Mouse (Mus musculus) liver, embryonic 11.5 days (tissue): ENCODE results near the gene 1700016K19Rik. TPM values are rescaled to one million over a fixed set of nuclear protein-coding genes. Genes with fewer than 3 reads are reported as not detected.

Experiments used
- ATAC-seq: fragments of 200-750 bp; cut with Nextera tagmentation; replicated peaks from 2 replicates; pipeline ENCODE4 v1.8.0; 2017; ENCODE audit warnings: moderate number of reproducible peaks, mild to moderate bottlenecking, moderate TSS enrichment, moderate library complexity; ENCODE audit not compliant: low FRiP score
- DNase-seq: peaks from one replicate; pipeline ENCODE4 v3.0.0-alpha.2; 2017; ENCODE audit warnings: low spot score
- H3K27ac ChIP-seq: fragments of 300-500 bp; sonication (generic); 2 replicates; pipeline ENCODE4 v1.5.1; 2014; ENCODE audit warnings: mild to moderate bottlenecking, low read depth, low read length, control low read depth
- H3K27me3 ChIP-seq: fragments of 300-500 bp; sonication (generic); replicated peaks from 2 replicates; pipeline ENCODE4 v1.6.1; 2014; ENCODE audit warnings: low read length, mixed read lengths; ENCODE audit not compliant: control insufficient read depth, insufficient read depth
- H3K36me3 ChIP-seq: fragments of 300-500 bp; sonication (generic); 2 replicates; pipeline ENCODE4 v1.6.1; 2014; ENCODE audit warnings: mild to moderate bottlenecking, low read length, moderate library complexity, mixed read lengths; ENCODE audit not compliant: control insufficient read depth, insufficient read depth
- H3K4me1 ChIP-seq: fragments of 300-500 bp; sonication (generic); replicated peaks from 2 replicates; pipeline ENCODE4 v1.6.1; 2014; ENCODE audit warnings: low read length, mixed read lengths; ENCODE audit not compliant: control insufficient read depth, insufficient read depth
- H3K4me2 ChIP-seq: fragments of 300-500 bp; sonication (generic); 2 replicates; pipeline ENCODE4 v1.6.1; 2014; ENCODE audit warnings: mild to moderate bottlenecking, control low read depth, moderate library complexity
- H3K4me3 ChIP-seq: fragments of 300-500 bp; sonication (generic); 2 replicates; pipeline ENCODE4 v1.5.1; 2014; ENCODE audit warnings: low read depth, low read length, control low read depth
- H3K9ac ChIP-seq: fragments of 300-500 bp; sonication (generic); 2 replicates; pipeline ENCODE4 v1.6.1; 2014; ENCODE audit warnings: low read depth, low read length, control low read depth
- H3K9me3 ChIP-seq: fragments of 300-500 bp; sonication (generic); 2 replicates; pipeline ENCODE4 v1.6.1; 2016; ENCODE audit warnings: low read length, inconsistent platforms, mixed read lengths; ENCODE audit not compliant: control insufficient read depth
- WGBS: fragments of 180-500 bp; shearing (Covaris S2); extraction: QIAGEN DNeasy Blood & Tissue Kit; methylation state at CpG from one replicate; pipeline ENCODE4 v1.1.7; 2014; 5-methylcytosine and 5-hydroxymethylcytosine counted together
- polyA plus RNA-seq: library from polyadenylated mRNA; unstranded; fragments of >200 nt; fragmentation: Nextera tagmentation; extraction: Ambion mirVana; gene quantifications from 2 replicates; pipeline ENCODE4 v1.2.1, GENCODE M21; 2014

The 1700016K19Rik gene
- polyA plus RNA-seq, 1 experiment from 2014 or later, result not detected

GRCm38 (mm10) chr11:75964476-75964730 lies 35.3 kb upstream of the 1700016K19Rik start:
- no peak overlapping the region for H3K4me3 ChIP-seq
- H3K9me3 ChIP-seq, result no peaks in the 10 kb centered on the region
- H3K36me3 ChIP-seq, result no peaks in the 10 kb centered on the region
- H3K27me3 ChIP-seq, result peaks cover 46% of the 10 kb centered on the region
- H3K4me2 ChIP-seq, result no peak overlapping the region
- peaks cover 12% of the 10 kb centered on the region for H3K4me1 ChIP-seq
- WGBS, result 57% methylated on average over 4 of the region's 4 CpGs
- H3K27ac ChIP-seq, result no peak overlapping the region
- DNase-seq (no peak), ATAC-seq (no peak)
- no peak overlapping the region for H3K9ac ChIP-seq

DNA sequence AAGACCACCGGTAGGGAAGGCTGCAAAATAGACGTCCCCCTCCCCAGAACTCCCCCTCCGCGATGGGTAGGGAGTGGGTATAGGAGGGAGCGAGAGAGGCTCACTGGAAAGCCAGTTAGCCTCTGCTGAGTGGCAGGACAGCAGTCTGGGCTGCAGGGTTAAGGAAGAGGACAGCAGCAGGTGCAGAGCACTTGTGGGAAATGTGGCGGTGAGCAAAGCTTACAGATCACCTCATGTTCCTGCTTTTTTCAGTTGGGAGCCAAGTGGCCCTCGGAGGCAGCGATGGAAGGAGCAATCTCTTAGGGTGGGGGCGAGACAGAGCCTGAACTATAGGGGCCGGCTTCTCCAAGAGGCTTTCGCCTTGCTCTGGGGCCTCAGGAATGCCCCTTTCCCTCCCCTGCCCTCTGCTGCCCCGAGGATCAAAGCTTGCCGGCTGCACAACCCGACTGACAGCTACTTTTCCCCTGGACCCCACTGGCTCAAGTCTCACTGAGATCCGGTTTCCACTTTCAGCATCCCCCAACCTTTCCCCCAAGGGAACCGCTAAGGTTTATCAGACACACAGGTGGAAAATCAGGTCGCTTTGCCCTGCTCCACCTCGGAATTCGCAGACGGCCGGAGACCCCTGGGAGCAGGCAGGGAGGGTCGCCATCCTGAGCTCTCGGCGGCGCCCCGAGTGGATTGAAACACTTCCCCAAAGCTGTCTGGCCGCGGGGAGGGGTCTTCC lies 33.9 kb upstream of the 1700016K19Rik start:
- no peak overlapping the region for H3K27ac ChIP-seq
- no peaks in the 10 kb centered on the region for H3K9me3 ChIP-seq
- H3K36me3 ChIP-seq, result no peaks in the 10 kb centered on the region
- ATAC-seq, result 0 out of 2 replicates have a peak, but pooled peaks have one; percentile 4
- peak overlapping the region; percentile 91 for H3K4me2 ChIP-seq
- no peak for DNase-seq
- H3K4me1 ChIP-seq, result peaks cover 12% of the 10 kb centered on the region
- H3K4me3 ChIP-seq, result peak overlapping the region; percentile 65
- WGBS, result 12% methylated on average over 28 of the region's 28 CpGs
- H3K27me3 ChIP-seq, result peaks cover 52% of the 10 kb centered on the region
- peak overlapping the region; percentile 43 for H3K9ac ChIP-seq

DNA sequence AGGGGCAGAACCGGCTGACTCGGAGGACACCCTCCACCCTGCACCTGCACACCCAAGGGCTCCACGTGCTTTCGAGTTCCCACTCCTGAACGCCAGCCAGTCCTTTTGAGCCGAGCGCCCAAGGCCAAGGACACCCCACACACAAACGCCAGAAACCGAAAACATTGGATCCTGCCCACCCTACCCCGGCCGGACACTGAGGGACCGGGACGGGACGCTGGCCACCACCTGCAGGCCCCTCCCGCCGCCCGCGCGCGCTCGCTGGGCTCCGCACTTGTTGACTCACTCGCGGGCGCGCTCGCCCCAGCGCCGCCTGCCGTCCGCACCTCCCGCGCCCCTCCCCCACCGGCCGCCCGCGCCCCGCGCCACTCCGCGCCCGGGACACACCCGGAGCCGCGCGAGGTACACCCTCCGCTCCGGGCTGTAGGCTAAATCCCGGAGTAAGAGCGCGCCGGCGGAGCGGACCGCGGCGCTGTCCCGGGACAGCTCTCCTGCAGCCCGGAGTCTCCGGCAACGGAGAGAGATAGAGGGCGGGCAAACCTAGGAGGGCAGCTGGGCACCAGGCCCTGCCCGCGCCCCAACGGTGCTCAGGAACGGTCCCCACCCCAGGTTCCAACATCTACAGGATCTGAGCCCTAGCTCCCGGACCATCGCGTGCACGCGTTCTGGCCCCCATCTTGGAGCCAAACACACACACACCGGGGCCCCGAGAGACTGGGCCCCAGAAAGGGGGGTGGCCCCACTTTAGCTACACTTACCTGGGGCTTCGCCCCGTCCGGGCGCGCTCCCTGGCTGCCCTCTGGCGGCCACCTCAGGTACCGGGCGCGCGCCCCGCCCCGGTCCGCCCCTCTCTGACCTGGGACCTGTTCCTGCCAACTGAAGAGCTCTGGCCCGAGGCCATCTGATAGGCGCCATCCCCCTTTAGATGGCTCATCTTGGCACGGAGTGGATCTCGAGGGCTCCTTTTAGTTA lies 33.0 kb upstream of the 1700016K19Rik start:
- H3K9ac ChIP-seq, result peak overlapping the region; percentile 43
- WGBS, result under 1% methylated on average over 79 of the region's 90 CpGs
- peaks cover 52% of the 10 kb centered on the region for H3K27me3 ChIP-seq
- H3K9me3 ChIP-seq, result no peaks in the 10 kb centered on the region
- H3K4me3 ChIP-seq, result peak overlapping the region; percentile 65
- ATAC-seq, result peak; percentile 63
- peak; percentile 66 for DNase-seq
- H3K4me1 ChIP-seq, result peaks cover 12% of the 10 kb centered on the region
- no peaks in the 10 kb centered on the region for H3K36me3 ChIP-seq
- no peak overlapping the region for H3K27ac ChIP-seq
- peak overlapping the region; percentile 91 for H3K4me2 ChIP-seq

GRCm38 (mm10) chr11:75968761-75969160 lies 31.0 kb upstream of the 1700016K19Rik start:
- ATAC-seq, result no peak
- Histone ChIP-seq H3K9me3 (no peaks in the 10 kb centered on the region), H3K4me3 (no peak overlapping the region), H3K4me1 (peaks cover 12% of the 10 kb centered on the region), H3K36me3 (no peaks in the 10 kb centered on the region), H3K27me3 (peaks cover 56% of the 10 kb centered on the region), H3K4me2 (no peak overlapping the region), H3K9ac (no peak overlapping the region), H3K27ac (no peak overlapping the region)
- 84% methylated on average over 6 of the region's 6 CpGs for WGBS
- DNase-seq, result no peak

- Histone ChIP-seq H3K27me3 (peaks cover 41% of the 10 kb centered on the region), H3K27ac (no peak overlapping the region), H3K9ac (no peak overlapping the region), H3K4me1 (peaks cover 8% of the 10 kb centered on the region), H3K36me3 (no peaks in the 10 kb centered on the region), H3K4me3 (no peak overlapping the region), H3K9me3 (no peaks in the 10 kb centered on the region), H3K4me2 (no peak overlapping the region)
- DNase-seq (no peak), ATAC-seq (no peak)
- 19% methylated on average over 3 of the region's 3 CpGs for WGBS
Observed at GRCm38 (mm10) chr11:75970629-75971028, 29.1 kb upstream of the 1700016K19Rik start.

DNA sequence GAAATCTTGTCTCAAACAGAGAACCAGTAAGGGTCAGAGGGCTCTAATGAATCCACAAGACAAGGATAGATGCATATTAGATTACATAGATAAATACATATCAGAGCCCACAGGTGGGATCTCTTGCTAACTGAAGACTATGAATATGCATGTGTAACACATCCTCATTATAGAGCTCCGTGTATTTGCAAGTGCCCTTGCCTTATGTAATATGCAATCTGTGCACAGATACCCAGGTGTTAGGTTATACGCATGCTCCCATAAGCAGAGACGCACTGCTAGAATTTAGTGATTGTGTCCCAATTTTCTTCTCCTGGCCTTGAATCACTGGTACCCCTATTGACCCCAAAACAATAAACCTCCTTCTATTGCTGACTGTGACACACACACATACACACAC lies 27.5 kb upstream of the 1700016K19Rik start:
- Histone ChIP-seq H3K27me3 (peaks cover 25% of the 10 kb centered on the region), H3K4me1 (0 out of 2 replicates have a peak, but pooled peaks cover 3% of the 10 kb centered on the region), H3K27ac (no peak overlapping the region), H3K4me2 (no peak overlapping the region), H3K9ac (no peak overlapping the region), H3K36me3 (no peaks in the 10 kb centered on the region), H3K9me3 (no peaks in the 10 kb centered on the region), H3K4me3 (no peak overlapping the region)
- ATAC-seq (no peak), DNase-seq (no peak)
- 74% methylated on average over 3 of the region's 3 CpGs for WGBS

- no peak for DNase-seq
- H3K4me3 ChIP-seq, result no peak overlapping the region
- WGBS, result 35% methylated on average over 7 of the region's 7 CpGs
- H3K9ac ChIP-seq, result no peak overlapping the region
- peaks cover 17% of the 10 kb centered on the region for H3K27me3 ChIP-seq
- H3K4me2 ChIP-seq, result no peak overlapping the region
- H3K36me3 ChIP-seq, result no peaks in the 10 kb centered on the region
- no peaks in the 10 kb centered on the region for H3K9me3 ChIP-seq
- no peak for ATAC-seq
- H3K27ac ChIP-seq, result no peak overlapping the region
- H3K4me1 ChIP-seq, result 0 out of 2 replicates have a peak, but pooled peaks cover 3% of the 10 kb centered on the region
Observed at GRCm38 (mm10) chr11:75972916-75973567, 26.7 kb upstream of the 1700016K19Rik start.

DNA sequence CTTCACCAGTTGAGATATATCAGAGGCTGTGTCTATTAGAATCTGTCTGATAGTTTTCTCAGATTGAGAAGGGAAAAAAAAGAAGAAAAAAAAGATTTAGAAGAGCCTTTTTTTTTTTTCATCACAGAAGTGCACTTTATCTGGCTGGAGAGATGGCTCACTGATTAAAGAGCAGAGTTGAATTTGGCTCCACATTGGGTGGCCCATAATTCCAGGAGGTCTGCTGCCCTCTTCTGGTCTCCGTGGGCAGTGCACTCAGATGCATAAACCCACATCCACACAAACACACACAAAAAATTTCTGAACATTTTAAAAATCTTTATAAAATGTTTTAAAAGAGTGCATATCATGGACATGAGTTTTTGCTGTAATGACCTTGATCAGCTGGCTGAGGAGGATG lies 25.7 kb upstream of the 1700016K19Rik start:
- H3K4me1 ChIP-seq, result 0 out of 2 replicates have a peak, but pooled peaks cover 3% of the 10 kb centered on the region
- no peak overlapping the region for H3K9ac ChIP-seq
- no peak overlapping the region for H3K4me3 ChIP-seq
- no peaks in the 10 kb centered on the region for H3K9me3 ChIP-seq
- ATAC-seq (no peak), DNase-seq (no peak)
- 76% methylated on average over 1 of the region's 1 CpGs for WGBS
- no peak overlapping the region for H3K27ac ChIP-seq
- H3K4me2 ChIP-seq, result no peak overlapping the region
- H3K27me3 ChIP-seq, result peaks cover 13% of the 10 kb centered on the region
- H3K36me3 ChIP-seq, result no peaks in the 10 kb centered on the region
